Mouse (Mus musculus): ENCODE data around the gene Rsl24d1. TPM values are rescaled to one million over a fixed set of nuclear protein-coding genes. Genes with fewer than 3 reads are reported as not detected.

The Rsl24d1 gene
- total RNA-seq, 1 experiment from 2014 or later, result 257 TPM

Other genes with a start within 250 kb of the Rsl24d1 start
- gene Pygo1, start 187.8 kb upstream of the Rsl24d1 start, total RNA-seq (2017), result not detected in 2 replicates
- gene Dyx1c1, start 154.6 kb upstream of the Rsl24d1 start, total RNA-seq (2017), result 0.55 TPM in 1 of 2 replicates, not detected in the other
- 0.18 TPM in 1 of 2 replicates, not detected in the other for gene Gm44503, start 154.6 kb upstream of the Rsl24d1 start, total RNA-seq (2017)
- 11.1 and 13.3 TPM in 2 replicates for gene Ccpg1os, start 128.0 kb upstream of the Rsl24d1 start, total RNA-seq (2017)
- 31.7 and 43.7 TPM in 2 replicates for gene Ccpg1, start 128.0 kb upstream of the Rsl24d1 start, total RNA-seq (2017)
- gene Pigb, start 73.0 kb upstream of the Rsl24d1 start, total RNA-seq (2017), result 15.6 and 17.4 TPM in 2 replicates
- 55.6 and 67.6 TPM in 2 replicates for gene Rab27a, start 68.6 kb upstream of the Rsl24d1 start, total RNA-seq (2017)
- not detected in 2 replicates for gene Khdc3, start 11.6 kb upstream of the Rsl24d1 start, total RNA-seq (2017)
- gene Gm20509, start 11.0 kb upstream of the Rsl24d1 start, total RNA-seq (2017), result not detected in 2 replicates

Data from common myeloid progenitor, adult 5-6 weeks (primary cell).